Mouse (Mus musculus): ENCODE results near the gene Gm4707.
"Not testable (repeated sequence)": the region's sequence is repeated elsewhere in the genome, so short reads cannot be mapped to it uniquely, and the experiment has no call there.

Gm4707 gene

GRCm38 (mm10) chr17:71445191-71445590, 14.5 kb downstream of the Gm4707 start:
- CTCF ChIA-PET, result no interaction called here

GRCm38 (mm10) chr17:71444718-71445117, 15.0 kb downstream of the Gm4707 start:
- CTCF ChIA-PET, result interaction anchor here (0.6 kb wide), 1 partner anchor 148 kb away, joined by 3 read pairs; no protein-coding TSS in a partner anchor

- CTCF ChIA-PET, result no interaction called here
These were observed 15.6 kb downstream of the Gm4707 start for GRCm38 (mm10) chr17:71444126-71444525.

- CTCF ChIA-PET, result no interaction called here
These were observed 16.4 kb downstream of the Gm4707 start for GRCm38 (mm10) chr17:71443273-71443672.

GRCm38 (mm10) chr17:71422502-71422901, 37.2 kb downstream of the Gm4707 start:
- CTCF ChIA-PET, result not testable (repeated sequence)

GRCm38 (mm10) chr17:71419448-71419847, 40.3 kb downstream of the Gm4707 start:
- CTCF ChIA-PET, result not testable (repeated sequence)

GRCm38 (mm10) chr17:71417008-71417407, 42.7 kb downstream of the Gm4707 start:
- CTCF ChIA-PET, result no interaction called here

All from spleen, embryonic (tissue).